Mouse (Mus musculus) hindbrain, embryonic 15.5 days (tissue): ENCODE results near the gene Arid1b. TPM values are rescaled to one million over a fixed set of nuclear protein-coding genes. Genes with fewer than 3 reads are reported as not detected.

Source experiments
- ATAC-seq: fragments of 200-750 bp; cut with Nextera tagmentation; 2 replicates; pipeline ENCODE4 v1.8.0; 2017; ENCODE audit warnings: low read depth, moderate number of reproducible peaks, moderate TSS enrichment; ENCODE audit not compliant: low FRiP score
- H3K27ac ChIP-seq: fragments of 300-500 bp; sonication (generic); replicated peaks from 2 replicates; pipeline ENCODE4 v1.5.1; 2015; ENCODE audit warnings: mild to moderate bottlenecking, inconsistent platforms
- H3K27me3 ChIP-seq: fragments of 300-500 bp; sonication (generic); 2 replicates; pipeline ENCODE4 v1.6.1; 2015; ENCODE audit warnings: control low read depth, inconsistent platforms
- H3K36me3 ChIP-seq: fragments of 300-500 bp; sonication (generic); 2 replicates; pipeline ENCODE4 v1.6.1; 2015; ENCODE audit warnings: control low read depth, inconsistent platforms
- H3K4me1 ChIP-seq: fragments of 300-500 bp; sonication (generic); replicated peaks from 2 replicates; pipeline ENCODE4 v1.6.1; 2015; ENCODE audit warnings: control low read depth, inconsistent platforms
- H3K4me2 ChIP-seq: fragments of 300-500 bp; sonication (generic); 2 replicates; pipeline ENCODE4 v1.6.1; 2015; ENCODE audit warnings: moderate library complexity, mild to moderate bottlenecking, inconsistent platforms
- H3K4me3 ChIP-seq: fragments of 300-500 bp; sonication (generic); 2 replicates; pipeline ENCODE4 v1.5.1; 2015; ENCODE audit warnings: mild to moderate bottlenecking, inconsistent platforms
- H3K9ac ChIP-seq: fragments of 300-500 bp; sonication (generic); 2 replicates; pipeline ENCODE4 v1.6.1; 2015; ENCODE audit warnings: inconsistent platforms
- H3K9me3 ChIP-seq: fragments of 300-500 bp; sonication (generic); 2 replicates; pipeline ENCODE4 v1.6.1; 2016; ENCODE audit warnings: control low read depth, inconsistent platforms
- WGBS: fragments of 180-500 bp; shearing (Covaris S2); methylation state at CpG from one replicate; pipeline ENCODE4 v1.1.7; 2015; 5-methylcytosine and 5-hydroxymethylcytosine counted together
- polyA plus RNA-seq: library from polyadenylated mRNA; unstranded; fragments of >200 nt; fragmentation: Nextera tagmentation; extraction: Ambion mirVana; gene quantifications from 2 replicates; pipeline ENCODE4 v1.2.1, GENCODE M21; 2015

Gene Arid1b
- polyA plus RNA-seq, 1 experiment from 2014 or later, result 14.3 TPM

DNA sequence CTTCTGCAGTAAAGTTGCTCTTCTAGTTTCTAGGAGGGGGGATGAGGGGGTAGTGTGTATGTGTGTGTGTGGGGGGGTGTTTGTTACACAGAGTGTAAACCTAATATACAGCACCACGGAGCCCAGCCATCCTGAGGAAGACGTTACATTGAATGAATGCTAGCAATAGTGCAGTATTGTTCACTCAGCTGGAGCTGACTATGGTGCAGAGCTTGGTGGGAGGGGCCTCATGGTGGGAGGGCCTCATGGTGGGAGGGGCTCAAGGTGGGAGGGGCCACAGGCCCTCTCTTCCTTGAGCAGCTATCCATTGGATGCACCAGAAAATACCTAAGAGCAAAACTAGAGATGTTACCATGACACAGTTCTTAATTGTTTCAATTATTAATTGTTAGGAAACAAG lies 182.2 kb downstream of the Arid1b start:
- Histone ChIP-seq H3K4me2 (no peak overlapping the region), H3K9me3 (no peaks in the 10 kb centered on the region), H3K27ac (no peak overlapping the region), H3K4me3 (no peak overlapping the region), H3K9ac (no peak overlapping the region), H3K4me1 (peaks cover 62% of the 10 kb centered on the region), H3K36me3 (no peaks in the 10 kb centered on the region), H3K27me3 (no peaks in the 10 kb centered on the region)
- no peak for ATAC-seq
- WGBS, result 61% methylated on average over 2 of the region's 2 CpGs

DNA sequence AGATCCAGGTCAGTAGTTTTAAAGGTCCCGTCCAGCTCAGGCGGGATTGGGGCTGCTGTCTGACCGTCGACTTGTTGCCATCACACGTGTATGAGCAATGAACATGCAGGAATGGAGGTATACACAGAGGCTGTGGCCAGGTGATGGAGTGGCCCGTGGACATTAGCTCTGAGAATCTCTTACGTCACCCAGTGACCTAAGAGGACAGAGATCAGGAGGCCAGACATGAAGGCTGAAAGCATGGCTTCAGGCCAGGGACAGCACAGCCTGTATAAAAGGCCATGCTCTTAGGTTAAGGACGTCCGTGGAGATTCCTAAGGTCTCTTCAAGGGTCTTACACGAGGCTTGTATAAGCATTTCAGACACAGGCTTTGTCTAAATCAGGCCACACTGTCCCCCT lies 184.4 kb downstream of the Arid1b start:
- Histone ChIP-seq H3K4me2 (no peak overlapping the region), H3K9ac (no peak overlapping the region), H3K27ac (no peak overlapping the region), H3K4me3 (no peak overlapping the region), H3K9me3 (no peaks in the 10 kb centered on the region), H3K27me3 (no peaks in the 10 kb centered on the region), H3K36me3 (no peaks in the 10 kb centered on the region), H3K4me1 (peaks cover 65% of the 10 kb centered on the region)
- ATAC-seq, result no peak
- WGBS, result 88% methylated on average over 10 of the region's 10 CpGs

DNA sequence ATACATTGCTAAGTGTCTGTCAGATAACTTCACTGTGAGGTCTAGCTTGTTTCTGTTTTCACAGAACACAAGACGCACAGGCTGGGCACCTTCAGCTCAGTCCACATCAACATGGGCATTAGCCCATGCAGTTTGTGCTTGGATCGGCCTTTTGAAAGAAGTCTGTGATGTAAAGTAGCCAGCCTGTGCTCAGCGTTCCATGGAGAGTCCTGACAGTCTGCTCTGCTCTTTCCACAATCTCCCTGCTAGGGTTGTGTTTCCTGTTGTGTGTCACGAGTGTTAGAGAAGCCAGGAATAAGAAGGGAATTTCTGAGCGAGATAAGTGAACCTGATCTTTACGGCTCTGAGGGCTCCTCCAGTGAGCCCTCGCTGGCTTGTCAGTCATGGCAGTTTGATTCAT lies 184.9 kb downstream of the Arid1b start:
- ATAC-seq, result no peak
- WGBS, result 52% methylated on average over 7 of the region's 7 CpGs

DNA sequence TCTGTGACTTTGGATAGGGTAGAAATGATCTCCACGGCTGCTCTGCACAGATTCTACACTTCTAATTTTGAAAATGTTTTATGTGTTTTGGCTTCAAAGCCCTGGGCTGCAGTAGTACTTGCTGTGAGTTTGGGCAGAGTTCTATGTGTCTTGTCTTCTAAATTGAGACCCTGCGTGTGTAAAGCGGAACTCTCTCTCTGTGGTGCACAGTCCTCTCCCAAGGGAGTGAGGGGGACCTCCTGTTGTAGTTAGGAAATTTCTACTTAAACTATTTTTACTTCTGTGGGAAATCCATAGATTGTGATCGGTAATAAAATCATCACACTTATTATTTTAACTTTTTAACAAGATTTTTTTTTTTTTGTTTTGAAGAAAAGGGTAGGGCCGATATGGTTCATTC lies 185.3 kb downstream of the Arid1b start:
- Histone ChIP-seq H3K9ac (no peak overlapping the region), H3K4me1 (peaks cover 67% of the 10 kb centered on the region), H3K4me2 (no peak overlapping the region), H3K36me3 (no peaks in the 10 kb centered on the region), H3K27me3 (no peaks in the 10 kb centered on the region), H3K9me3 (no peaks in the 10 kb centered on the region), H3K4me3 (no peak overlapping the region), H3K27ac (0 out of 2 replicates have a peak overlapping the region, but pooled peaks have one; percentile 28)
- ATAC-seq, result no peak
- 75% methylated on average over 5 of the region's 5 CpGs for WGBS

More for the DNA sequence above, 184.9 kb downstream of the Arid1b start:
- Histone ChIP-seq H3K4me1 (peaks cover 68% of the 10 kb centered on the region), H3K27ac (0 out of 2 replicates have a peak overlapping the region, but pooled peaks have one; percentile 28), H3K4me2 (no peak overlapping the region), H3K27me3 (no peaks in the 10 kb centered on the region), H3K4me3 (no peak overlapping the region), H3K9me3 (no peaks in the 10 kb centered on the region), H3K36me3 (no peaks in the 10 kb centered on the region), H3K9ac (no peak overlapping the region)

DNA sequence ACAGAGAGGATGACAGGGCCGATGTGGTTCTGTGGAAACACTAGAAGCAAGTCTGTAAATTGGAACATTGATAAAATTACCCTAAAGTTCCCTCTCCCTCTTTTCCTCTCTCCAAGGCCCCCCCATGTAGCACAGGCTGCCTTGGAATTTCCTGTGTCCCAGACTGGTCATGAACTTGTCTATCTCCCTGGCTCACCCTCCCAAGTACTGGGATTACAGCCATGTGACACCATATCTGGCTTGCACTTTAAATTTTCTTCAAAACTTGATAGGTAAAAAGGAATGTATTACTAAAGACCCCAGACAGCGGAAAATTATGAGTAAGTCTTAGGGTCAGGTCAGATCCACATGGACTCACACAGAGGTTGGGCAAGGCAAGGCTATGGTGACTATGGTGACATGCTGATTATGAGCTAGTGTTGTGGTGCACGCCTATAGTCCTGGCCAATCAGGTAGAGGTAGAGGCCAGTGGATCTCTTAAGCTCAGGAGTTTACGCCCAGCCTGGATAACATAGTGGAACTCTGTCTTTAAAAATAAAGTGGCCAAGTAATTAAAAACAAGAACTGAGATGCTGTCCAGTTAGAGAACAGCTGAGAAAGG lies 185.9 kb downstream of the Arid1b start:
- Histone ChIP-seq H3K9me3 (no peaks in the 10 kb centered on the region), H3K36me3 (no peaks in the 10 kb centered on the region), H3K4me2 (no peak overlapping the region), H3K9ac (no peak overlapping the region), H3K27me3 (no peaks in the 10 kb centered on the region), H3K4me1 (peaks cover 66% of the 10 kb centered on the region), H3K27ac (no peak overlapping the region), H3K4me3 (no peak overlapping the region)
- no peak for ATAC-seq
- WGBS, result 90% methylated on average over 4 of the region's 4 CpGs

DNA sequence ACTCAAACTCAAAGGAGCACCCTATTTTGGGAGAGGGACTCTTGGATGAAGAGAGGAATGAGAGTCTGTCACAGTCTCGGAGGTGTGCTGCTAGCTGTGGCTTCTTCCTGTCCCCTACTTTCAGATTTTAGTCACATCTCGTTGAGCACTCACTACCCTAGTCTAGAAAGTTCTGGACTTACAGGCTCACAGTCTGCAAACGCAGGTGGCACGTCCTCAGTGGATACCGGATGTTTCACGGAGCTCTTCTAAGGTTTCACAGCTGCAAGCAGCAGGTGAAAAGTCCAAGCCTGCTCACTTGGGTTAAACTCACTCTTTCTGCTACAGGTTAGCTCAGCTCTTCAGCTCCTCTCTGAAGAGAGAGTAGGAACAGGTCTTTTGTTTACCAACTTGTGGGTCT lies 186.8 kb downstream of the Arid1b start:
- no peak overlapping the region for H3K4me3 ChIP-seq
- ATAC-seq, result no peak
- H3K9ac ChIP-seq, result no peak overlapping the region
- no peaks in the 10 kb centered on the region for H3K27me3 ChIP-seq
- H3K27ac ChIP-seq, result no peak overlapping the region
- no peaks in the 10 kb centered on the region for H3K9me3 ChIP-seq
- no peak overlapping the region for H3K4me2 ChIP-seq
- WGBS, result 89% methylated on average over 6 of the region's 6 CpGs
- peaks cover 57% of the 10 kb centered on the region for H3K4me1 ChIP-seq
- no peaks in the 10 kb centered on the region for H3K36me3 ChIP-seq

DNA sequence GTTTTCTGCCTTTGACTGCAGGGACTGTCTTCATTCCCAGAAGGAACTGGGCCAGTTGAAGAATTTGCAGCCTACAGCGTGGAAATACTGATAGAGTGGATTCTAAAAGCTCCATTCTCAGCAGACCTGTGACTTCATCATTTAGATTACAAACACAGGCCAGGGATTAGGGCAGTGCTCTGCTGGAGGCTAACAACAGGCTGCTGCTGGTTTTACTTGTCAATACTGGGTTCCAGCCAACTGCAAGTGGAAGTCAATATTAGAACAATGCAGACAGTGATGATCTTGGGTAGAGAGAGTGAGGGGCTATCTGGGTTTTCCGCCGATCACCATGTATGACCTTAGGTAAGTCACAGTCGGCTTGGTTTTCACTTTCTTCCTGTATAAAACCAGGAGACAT lies 188.4 kb downstream of the Arid1b start:
- Histone ChIP-seq H3K36me3 (no peaks in the 10 kb centered on the region), H3K27me3 (no peaks in the 10 kb centered on the region), H3K27ac (no peak overlapping the region), H3K4me2 (no peak overlapping the region), H3K4me3 (no peak overlapping the region), H3K4me1 (peaks cover 50% of the 10 kb centered on the region), H3K9ac (no peak overlapping the region), H3K9me3 (no peaks in the 10 kb centered on the region)
- WGBS, result 87% methylated on average over 4 of the region's 4 CpGs
- ATAC-seq, result no peak

DNA sequence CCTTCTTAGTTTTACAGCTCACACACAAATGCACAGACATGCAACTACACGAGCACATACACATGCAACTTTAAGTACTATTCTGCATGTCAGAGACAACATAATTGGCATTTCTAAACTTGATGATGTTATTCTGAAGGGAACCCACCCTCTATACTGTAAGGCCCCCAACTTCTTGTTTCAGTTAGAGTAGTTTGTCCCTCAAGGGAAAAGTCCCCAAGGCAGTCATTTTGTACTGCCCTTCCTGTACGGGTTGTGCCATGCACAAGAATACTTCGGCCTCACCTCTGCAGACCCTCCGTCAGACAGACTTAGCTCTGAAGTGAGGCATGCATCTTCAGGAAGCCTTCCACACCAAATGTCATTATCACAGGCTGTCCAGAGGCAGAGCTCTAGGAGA lies 191.4 kb downstream of the Arid1b start:
- WGBS, result 79% methylated on average over 4 of the region's 4 CpGs
- Histone ChIP-seq H3K9ac (no peak overlapping the region), H3K4me1 (peaks cover 48% of the 10 kb centered on the region)

DNA sequence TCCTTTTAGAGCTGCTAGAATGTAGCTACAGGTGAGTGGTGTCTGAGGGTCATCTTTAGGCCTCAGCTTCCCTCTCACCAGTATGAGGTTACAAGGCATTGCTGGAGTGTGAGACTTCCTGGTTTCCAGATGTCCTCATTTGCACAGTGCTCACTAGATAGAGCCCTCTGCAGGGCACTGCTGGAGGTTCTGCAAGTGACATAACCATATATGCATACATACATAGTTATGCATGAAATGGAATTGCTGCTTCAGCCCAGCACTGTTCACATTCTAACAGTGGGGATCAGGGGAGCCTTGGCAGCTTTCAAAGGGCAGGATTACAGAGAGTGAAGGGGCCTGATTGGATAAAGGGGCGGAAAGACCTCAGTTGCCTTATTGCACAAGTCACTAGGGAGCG lies 193.4 kb downstream of the Arid1b start:
- Histone ChIP-seq H3K4me1 (peaks cover 38% of the 10 kb centered on the region), H3K36me3 (no peaks in the 10 kb centered on the region), H3K4me3 (no peak overlapping the region), H3K4me2 (no peak overlapping the region), H3K27me3 (no peaks in the 10 kb centered on the region), H3K9ac (no peak overlapping the region), H3K9me3 (no peaks in the 10 kb centered on the region), H3K27ac (no peak overlapping the region)
- 56% methylated on average over 2 of the region's 2 CpGs for WGBS
- no peak for ATAC-seq

More for the DNA sequence above, 191.4 kb downstream of the Arid1b start:
- Histone ChIP-seq H3K4me2 (no peak overlapping the region), H3K4me3 (no peak overlapping the region), H3K9me3 (no peaks in the 10 kb centered on the region), H3K36me3 (no peaks in the 10 kb centered on the region), H3K27ac (no peak overlapping the region), H3K27me3 (no peaks in the 10 kb centered on the region)
- ATAC-seq, result no peak

DNA sequence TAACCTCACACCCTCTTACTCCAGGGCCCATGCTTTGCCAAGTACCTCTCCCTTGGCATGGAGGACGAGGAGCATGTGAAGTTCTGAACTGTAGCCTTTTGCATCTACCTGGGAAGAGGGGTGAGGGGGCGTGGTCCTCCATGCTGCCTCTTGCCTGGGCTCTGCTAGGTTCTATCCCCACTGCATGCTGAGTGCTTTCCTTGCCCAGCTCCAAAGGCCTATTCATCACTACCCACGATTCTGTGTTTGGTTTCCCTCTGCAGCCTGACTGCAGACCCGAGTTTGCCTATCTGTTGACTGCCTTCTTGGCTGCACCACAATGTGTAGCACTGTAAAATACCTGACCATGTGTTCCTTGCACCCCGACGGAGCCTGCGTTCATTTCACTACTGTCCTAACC lies 194.3 kb downstream of the Arid1b start:
- Histone ChIP-seq H3K4me2 (no peak overlapping the region), H3K36me3 (no peaks in the 10 kb centered on the region), H3K27me3 (no peaks in the 10 kb centered on the region), H3K27ac (no peak overlapping the region), H3K4me1 (peaks cover 30% of the 10 kb centered on the region), H3K4me3 (no peak overlapping the region), H3K9ac (no peak overlapping the region), H3K9me3 (no peaks in the 10 kb centered on the region)
- ATAC-seq, result no peak
- 72% methylated on average over 7 of the region's 7 CpGs for WGBS

DNA sequence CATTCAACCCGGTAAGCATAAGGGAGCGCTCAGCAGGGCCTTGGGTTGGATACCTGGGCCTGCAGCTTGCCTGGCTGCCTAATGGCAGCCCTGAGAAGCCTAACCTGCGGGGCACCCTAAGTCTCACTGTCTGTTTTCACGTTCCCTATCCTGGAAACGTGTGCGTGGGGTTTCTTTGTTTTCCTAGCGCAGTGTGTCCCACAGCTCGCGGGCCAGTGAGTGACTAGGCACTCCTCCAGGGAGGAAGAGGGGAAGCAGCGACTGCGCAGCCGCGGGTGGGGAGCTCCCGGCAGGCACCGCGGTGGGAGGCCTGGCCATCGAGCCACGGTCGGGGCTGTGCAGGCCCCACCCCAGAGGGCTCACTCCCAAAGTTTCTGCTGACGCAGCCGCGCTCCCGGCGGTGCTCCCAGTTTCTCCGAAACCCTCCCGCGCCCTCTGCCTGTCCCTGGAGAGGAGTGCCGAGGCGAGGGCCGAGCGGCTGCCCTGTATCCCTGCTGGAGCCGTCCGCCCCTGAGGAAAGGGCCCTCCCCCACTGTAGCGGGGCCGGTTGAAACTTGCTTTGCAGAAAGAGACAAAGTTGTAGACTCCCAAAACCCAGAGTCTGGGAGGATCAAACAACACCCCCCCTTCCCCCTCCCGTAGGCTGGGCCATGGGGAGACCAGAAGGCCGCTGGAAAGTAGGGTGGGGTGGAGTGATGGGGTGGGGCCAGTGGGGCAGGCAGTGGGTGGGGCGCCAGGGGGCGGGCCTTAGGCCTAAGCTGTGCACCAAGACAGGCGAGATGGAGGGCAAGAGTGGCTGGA lies 195.6 kb downstream of the Arid1b start:
- ATAC-seq, result peak; percentile 94
- H3K9me3 ChIP-seq, result no peaks in the 10 kb centered on the region
- H3K4me2 ChIP-seq, result peak overlapping the region; percentile 82
- peak overlapping the region; percentile 61 for H3K9ac ChIP-seq
- no peaks in the 10 kb centered on the region for H3K36me3 ChIP-seq
- WGBS, result under 1% methylated on average over 40 of the region's 40 CpGs
- H3K4me3 ChIP-seq, result peak overlapping the region; percentile 54
- peaks cover 23% of the 10 kb centered on the region for H3K4me1 ChIP-seq
- H3K27me3 ChIP-seq, result no peaks in the 10 kb centered on the region
- H3K27ac ChIP-seq, result peak overlapping the region; percentile 91

DNA sequence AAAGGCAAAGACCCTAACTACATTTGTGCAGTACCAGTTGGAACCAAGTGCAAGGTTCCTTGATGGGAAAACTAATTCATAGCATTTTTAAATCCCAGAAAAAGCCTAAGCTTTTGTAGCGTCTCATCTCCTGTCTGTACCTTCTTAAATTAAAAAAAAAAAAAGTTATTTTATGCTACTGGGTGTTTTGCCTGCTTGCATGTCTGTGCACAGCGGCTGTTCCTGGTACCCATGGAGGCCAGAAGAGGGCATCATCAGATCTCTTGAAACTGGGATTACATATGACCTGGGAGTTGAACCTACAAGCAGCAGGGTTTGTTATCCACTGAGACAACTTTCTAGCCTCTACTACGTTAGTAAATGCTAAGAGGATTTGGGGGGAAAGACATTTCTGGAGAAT lies 196.2 kb downstream of the Arid1b start:
- Histone ChIP-seq H3K9me3 (no peaks in the 10 kb centered on the region), H3K4me1 (peaks cover 27% of the 10 kb centered on the region), H3K4me3 (peak overlapping the region; percentile 54), H3K9ac (peak overlapping the region; percentile 61), H3K4me2 (peak overlapping the region; percentile 82), H3K27me3 (no peaks in the 10 kb centered on the region), H3K27ac (peak overlapping the region; percentile 91), H3K36me3 (no peaks in the 10 kb centered on the region)
- ATAC-seq, result no peak
- 22% methylated on average over 3 of the region's 3 CpGs for WGBS
